Comparison of ENCODE assay signal across 20 mouse cellular contexts in the genomic region with DNA sequence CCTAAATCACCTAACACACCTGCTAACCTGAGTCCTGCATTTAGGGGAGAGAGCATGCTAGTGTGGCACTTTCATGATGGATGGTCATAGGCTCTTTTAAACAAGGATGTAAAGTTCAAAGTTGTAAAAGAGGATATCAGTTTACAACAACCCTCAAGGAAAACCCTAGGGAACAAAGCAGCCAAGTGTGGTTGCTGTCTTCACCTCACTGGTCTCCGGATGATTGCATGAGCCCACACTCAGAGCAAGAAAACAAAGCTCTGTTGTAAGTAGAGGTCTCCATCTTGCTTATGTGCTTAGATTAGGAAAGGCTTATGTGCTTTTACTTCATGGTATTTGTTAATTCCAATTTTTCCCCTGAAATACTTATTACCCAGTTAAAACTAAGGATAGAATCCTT.
DNase-seq lines count a peak whose midpoint lies in the region; ATAC-seq and TF ChIP-seq lines count a peak whose summit lies in the region.
"Had no signal": no experiment of that assay in that cellular context is flagged by ENCODE, and none has a peak within 500 bp of the region (broad histone marks: within the 10 kb centered on the region; RNA-seq: fewer than 3 reads in every experiment).

No protein-coding gene starts in this region.

- H3K4me1 ChIP-seq in intestine, postnatal 0 days (replicated peaks; ENCODE audit: control insufficient read depth, insufficient read depth, low read length): no peaks in the 10 kb centered on the region
- no peaks in the 10 kb centered on the region for H3K4me1 ChIP-seq in intestine, embryonic 16.5 days (ENCODE audit: control insufficient read depth, insufficient read depth, low read length)
- no peaks in the 10 kb centered on the region for H3K4me1 ChIP-seq in midbrain, embryonic 11.5 days (ENCODE audit: control insufficient read depth, insufficient read depth, low read length)
- no peaks in the 10 kb centered on the region for H3K4me1 ChIP-seq in midbrain, embryonic 16.5 days (ENCODE audit: control insufficient read depth, insufficient read depth, low read length)
- no peaks in the 10 kb centered on the region for H3K4me1 ChIP-seq in thymus, adult 2 months (replicated peaks; ENCODE audit: control insufficient read depth, insufficient read depth, low read length)
- H3K4me1 ChIP-seq: embryonic facial prominence, embryonic 10.5 days; forebrain, embryonic 13.5 days; heart, embryonic 12.5 days; hindbrain, embryonic 10.5 days; hindbrain, embryonic 15.5 days had no signal

- WGBS in intestine, postnatal 0 days: 39% methylated on average over 1 of the region's 1 CpGs
- WGBS in intestine, embryonic 16.5 days: 67% methylated on average over 1 of the region's 1 CpGs
- 93% methylated on average over 1 of the region's 1 CpGs for WGBS in midbrain, embryonic 11.5 days
- 92% methylated on average over 1 of the region's 1 CpGs for WGBS in midbrain, embryonic 16.5 days
- WGBS in thymus, adult 2 months: 98% methylated on average over 1 of the region's 1 CpGs

- H3K4me3 ChIP-seq in intestine, postnatal 0 days (ENCODE audit: low read depth, low read length): no peak overlapping the region
- no peak overlapping the region for H3K4me3 ChIP-seq in intestine, embryonic 16.5 days (ENCODE audit: low read length)
- no peak overlapping the region for H3K4me3 ChIP-seq in midbrain, embryonic 11.5 days (ENCODE audit: low read depth, low read length)
- no peak overlapping the region for H3K4me3 ChIP-seq in midbrain, embryonic 16.5 days (ENCODE audit: low read depth, low read length)
- no peak overlapping the region for H3K4me3 ChIP-seq in thymus, adult 2 months (ENCODE audit: control insufficient read depth, insufficient read depth, low read length)
- H3K4me3 ChIP-seq: embryonic facial prominence, embryonic 10.5 days; forebrain, embryonic 13.5 days; gastrocnemius, adult 2 months; heart, embryonic 12.5 days; hindbrain, embryonic 10.5 days; hindbrain, embryonic 15.5 days had no signal

- no peak overlapping the region for H3K4me2 ChIP-seq in intestine, postnatal 0 days (replicated peaks; ENCODE audit: low read depth)
- H3K4me2 ChIP-seq in intestine, embryonic 16.5 days (ENCODE audit: low read depth, low read length): no peak overlapping the region
- no peak overlapping the region for H3K4me2 ChIP-seq in midbrain, embryonic 11.5 days
- no peak overlapping the region for H3K4me2 ChIP-seq in midbrain, embryonic 16.5 days (ENCODE audit: low read length)
- H3K4me2 ChIP-seq: forebrain, embryonic 13.5 days; heart, embryonic 12.5 days; hindbrain, embryonic 15.5 days had no signal

- ATAC-seq in intestine, postnatal 0 days: 0 out of 2 replicates have a peak, but pooled peaks have one; percentile 16
- no peak for ATAC-seq in intestine, embryonic 16.5 days
- no peak for ATAC-seq in midbrain, embryonic 11.5 days (ENCODE audit: low FRiP score)
- ATAC-seq in midbrain, embryonic 16.5 days: no peak
- ATAC-seq: forebrain, embryonic 13.5 days; forebrain, postnatal 0 days had no signal

- DNase-seq in midbrain, embryonic 11.5 days (ENCODE audit: low spot score, missing footprints): peak; percentile 57
- DNase-seq in forelimb bud, embryonic 11.5 days (ENCODE audit: low read depth, low spot score): peak; percentile 3
- DNase-seq in thymus, adult 2 months: no peak
- no peak for DNase-seq in cerebellum, adult 18-20 months
- DNase-seq: adrenal gland, adult 8-10 months; adrenal gland, postnatal 36 days; cerebellum, adult 11 months; cerebellum, adult 9-10 months; cerebellum, postnatal 25 days; forebrain, postnatal 0 days; gastrocnemius, adult 2 months; gastrocnemius, postnatal 25 days had no signal

- H3K9me3 ChIP-seq in intestine, postnatal 0 days (ENCODE audit: control insufficient read depth): no peaks in the 10 kb centered on the region
- H3K9me3 ChIP-seq in intestine, embryonic 16.5 days (ENCODE audit: control insufficient read depth, low read length): no peaks in the 10 kb centered on the region
- no peaks in the 10 kb centered on the region for H3K9me3 ChIP-seq in midbrain, embryonic 11.5 days (ENCODE audit: control insufficient read depth, low read length)
- no peaks in the 10 kb centered on the region for H3K9me3 ChIP-seq in midbrain, embryonic 16.5 days (replicated peaks; ENCODE audit: control insufficient read depth, low read length, poor library complexity, severe bottlenecking)
- H3K9me3 ChIP-seq: embryonic facial prominence, embryonic 10.5 days; forebrain, embryonic 13.5 days; heart, embryonic 12.5 days; hindbrain, embryonic 10.5 days; hindbrain, embryonic 15.5 days had no signal

- no peak overlapping the region for H3K9ac ChIP-seq in intestine, postnatal 0 days (ENCODE audit: low read depth, low read length)
- no peak overlapping the region for H3K9ac ChIP-seq in intestine, embryonic 16.5 days (ENCODE audit: low read depth, low read length)
- H3K9ac ChIP-seq in midbrain, embryonic 11.5 days (ENCODE audit: low read length): no peak overlapping the region
- no peak overlapping the region for H3K9ac ChIP-seq in midbrain, embryonic 16.5 days (ENCODE audit: low read depth, low read length)
- H3K9ac ChIP-seq: forebrain, embryonic 13.5 days; forebrain, postnatal 0 days; heart, embryonic 12.5 days; hindbrain, embryonic 15.5 days had no signal

- H3K36me3 ChIP-seq in intestine, postnatal 0 days (ENCODE audit: control insufficient read depth, insufficient read depth): peaks cover 12% of the 10 kb centered on the region
- H3K36me3 ChIP-seq in intestine, embryonic 16.5 days (ENCODE audit: control insufficient read depth, insufficient read depth, low read length): no peaks in the 10 kb centered on the region; the same call in 1 of the 2 replicates
- H3K36me3 ChIP-seq in midbrain, embryonic 11.5 days (ENCODE audit: control insufficient read depth, insufficient read depth, low read length): peaks cover 6% of the 10 kb centered on the region; the same call in 1 of the 2 replicates
- H3K36me3 ChIP-seq in midbrain, embryonic 16.5 days (ENCODE audit: control insufficient read depth, insufficient read depth, low read length): peaks cover 22% of the 10 kb centered on the region
- H3K36me3 ChIP-seq in thymus, adult 2 months (ENCODE audit: control insufficient read depth, insufficient read depth, low read length): no peaks in the 10 kb centered on the region

- no peaks in the 10 kb centered on the region for H3K27me3 ChIP-seq in intestine, postnatal 0 days (replicated peaks; ENCODE audit: control insufficient read depth, insufficient read depth, low read length)
- H3K27me3 ChIP-seq in intestine, embryonic 16.5 days (replicated peaks; ENCODE audit: control insufficient read depth, insufficient read depth, low read length): no peaks in the 10 kb centered on the region
- H3K27me3 ChIP-seq in midbrain, embryonic 11.5 days (ENCODE audit: control insufficient read depth, insufficient read depth, low read length): no peaks in the 10 kb centered on the region
- no peaks in the 10 kb centered on the region for H3K27me3 ChIP-seq in midbrain, embryonic 16.5 days (ENCODE audit: control insufficient read depth, insufficient read depth, low read depth, low read length)
- H3K27me3 ChIP-seq in thymus, adult 2 months (ENCODE audit: control insufficient read depth, insufficient read depth, low read length): no peaks in the 10 kb centered on the region
- H3K27me3 ChIP-seq: forebrain, embryonic 13.5 days; heart, embryonic 12.5 days; hindbrain, embryonic 15.5 days had no signal

- no peak for TF ChIP-seq CTCF in intestine, postnatal 0 days (IDR thresholded peaks at IDR 0.05; ENCODE audit: low read depth)
- TF ChIP-seq CTCF in thymus, adult 2 months (IDR thresholded peaks at IDR 0.05; ENCODE audit: borderline replicate concordance, control insufficient read depth, extremely low read depth, insufficient read depth, low read length, poor library complexity): no peak

- no peak for TF ChIP-seq POLR2A in thymus, adult 2 months (IDR thresholded peaks at IDR 0.05; ENCODE audit: control insufficient read depth, extremely low read depth, insufficient read depth, low read length, poor library complexity)

- H3K27ac ChIP-seq in intestine, postnatal 0 days (ENCODE audit: low read depth, low read length): no peak overlapping the region
- no peak overlapping the region for H3K27ac ChIP-seq in intestine, embryonic 16.5 days (ENCODE audit: low read length)
- H3K27ac ChIP-seq in midbrain, embryonic 11.5 days (ENCODE audit: low read depth, low read length): no peak overlapping the region
- H3K27ac ChIP-seq in midbrain, embryonic 16.5 days (ENCODE audit: low read length): no peak overlapping the region
- no peak overlapping the region for H3K27ac ChIP-seq in thymus, adult 2 months (ENCODE audit: control insufficient read depth, insufficient read depth, low read length)
- H3K27ac ChIP-seq: embryonic facial prominence, embryonic 10.5 days; forebrain, embryonic 13.5 days; gastrocnemius, adult 2 months; hindbrain, embryonic 10.5 days; hindbrain, embryonic 15.5 days had no signal

Comparison
In these comparisons a context has a peak if more than half of its experiments do, and no peak if none do; other contexts are left out.
1. DNase-seq: peak in midbrain, embryonic 11.5 days (single experiment) and forelimb bud, embryonic 11.5 days (single experiment); none in thymus, adult 2 months (single experiment) and cerebellum, adult 18-20 months (0 of 2).